Mouse (Mus musculus): Measurements from ENCODE around the gene Slc38a2. TPM values are rescaled to one million over a fixed set of nuclear protein-coding genes. Genes with fewer than 3 reads are reported as not detected.
A peak's percentile ranks its signal among the peaks of the same experiment; 100 is the strongest.

Slc38a2 gene
- polyA plus RNA-seq, 1 experiment from 2014 or later, result 210 TPM

- Histone ChIP-seq H3K36me3 (no peaks in the 10 kb centered on the region), H3K4me2 (peak overlapping the region; percentile 26; the same call in 1 of the 2 replicates), H3K27ac (no peak overlapping the region), H3K4me1 (replicated peaks) (peaks cover 22% of the 10 kb centered on the region), H3K9ac (replicated peaks) (no peak overlapping the region), H3K9me3 (no peaks in the 10 kb centered on the region), H3K4me3 (replicated peaks) (no peak overlapping the region), H3K27me3 (no peaks in the 10 kb centered on the region)
- no peak for ATAC-seq (ENCODE audit: insufficient number of reproducible peaks, insufficient read depth, low FRiP score, low TSS enrichment, low read depth)
- 46% methylated on average over 14 of the region's 14 CpGs for WGBS
These were observed 41.3 kb downstream of the Slc38a2 start for GRCm38 (mm10) chr15:96658275-96658602.

GRCm38 (mm10) chr15:96657576-96658274 lies 41.8 kb downstream of the Slc38a2 start:
- Histone ChIP-seq H3K27me3 (no peaks in the 10 kb centered on the region), H3K4me2 (peak overlapping the region; percentile 26; the same call in 1 of the 2 replicates), H3K9ac (replicated peaks) (no peak overlapping the region), H3K4me3 (replicated peaks) (no peak overlapping the region), H3K27ac (no peak overlapping the region), H3K36me3 (no peaks in the 10 kb centered on the region), H3K4me1 (replicated peaks) (peaks cover 22% of the 10 kb centered on the region), H3K9me3 (no peaks in the 10 kb centered on the region)
- WGBS, result 28% methylated on average over 17 of the region's 17 CpGs
- no peak for ATAC-seq (ENCODE audit: insufficient number of reproducible peaks, insufficient read depth, low FRiP score, low TSS enrichment, low read depth)

GRCm38 (mm10) chr15:96655514-96655913 lies 44.0 kb downstream of the Slc38a2 start:
- H3K4me2 ChIP-seq, result no peak overlapping the region

GRCm38 (mm10) chr15:96654714-96655113 lies 44.8 kb downstream of the Slc38a2 start:
- no peaks in the 10 kb centered on the region for H3K9me3 ChIP-seq
- 0 out of 2 replicates have a peak overlapping the region, but pooled peaks have one; percentile 17 for H3K27ac ChIP-seq
- H3K4me3 ChIP-seq (replicated peaks), result no peak overlapping the region
- no peak overlapping the region for H3K4me2 ChIP-seq
- no peak for ATAC-seq (ENCODE audit: insufficient number of reproducible peaks, insufficient read depth, low FRiP score, low TSS enrichment, low read depth)
- no peak overlapping the region for H3K9ac ChIP-seq (replicated peaks)
- H3K4me1 ChIP-seq (replicated peaks), result peaks cover 18% of the 10 kb centered on the region
- no peaks in the 10 kb centered on the region for H3K36me3 ChIP-seq
- H3K27me3 ChIP-seq, result no peaks in the 10 kb centered on the region
- 33% methylated on average over 8 of the region's 8 CpGs for WGBS

More at GRCm38 (mm10) chr15:96655514-96655913, 44.0 kb downstream of the Slc38a2 start:
- Histone ChIP-seq H3K9ac (replicated peaks) (no peak overlapping the region), H3K9me3 (no peaks in the 10 kb centered on the region), H3K27me3 (no peaks in the 10 kb centered on the region), H3K27ac (no peak overlapping the region), H3K4me3 (replicated peaks) (no peak overlapping the region), H3K4me1 (replicated peaks) (peaks cover 19% of the 10 kb centered on the region), H3K36me3 (no peaks in the 10 kb centered on the region)
- 80% methylated on average over 14 of the region's 14 CpGs for WGBS
- no peak for ATAC-seq (ENCODE audit: insufficient number of reproducible peaks, insufficient read depth, low FRiP score, low TSS enrichment, low read depth)

GRCm38 (mm10) chr15:96653011-96653410 lies 46.5 kb downstream of the Slc38a2 start:
- 95% methylated on average over 16 of the region's 16 CpGs for WGBS

GRCm38 (mm10) chr15:96652531-96652930 lies 47.0 kb downstream of the Slc38a2 start:
- H3K9ac ChIP-seq (replicated peaks), result no peak overlapping the region
- H3K27ac ChIP-seq, result no peak overlapping the region
- ATAC-seq (ENCODE audit: insufficient number of reproducible peaks, insufficient read depth, low FRiP score, low TSS enrichment, low read depth), result no peak
- no peak overlapping the region for H3K4me2 ChIP-seq
- no peaks in the 10 kb centered on the region for H3K36me3 ChIP-seq
- H3K9me3 ChIP-seq, result no peaks in the 10 kb centered on the region
- WGBS, result 88% methylated on average over 10 of the region's 10 CpGs
- no peaks in the 10 kb centered on the region for H3K27me3 ChIP-seq
- H3K4me1 ChIP-seq (replicated peaks), result peaks cover 10% of the 10 kb centered on the region
- H3K4me3 ChIP-seq (replicated peaks), result no peak overlapping the region

More at GRCm38 (mm10) chr15:96653011-96653410, 46.5 kb downstream of the Slc38a2 start:
- Histone ChIP-seq H3K36me3 (no peaks in the 10 kb centered on the region), H3K27me3 (no peaks in the 10 kb centered on the region), H3K9ac (replicated peaks) (no peak overlapping the region), H3K4me1 (replicated peaks) (peaks cover 15% of the 10 kb centered on the region), H3K4me2 (no peak overlapping the region), H3K27ac (no peak overlapping the region), H3K9me3 (no peaks in the 10 kb centered on the region), H3K4me3 (replicated peaks) (no peak overlapping the region)
- ATAC-seq (ENCODE audit: insufficient number of reproducible peaks, insufficient read depth, low FRiP score, low TSS enrichment, low read depth), result no peak

GRCm38 (mm10) chr15:96647376-96647775 lies 52.2 kb downstream of the Slc38a2 start:
- 28% methylated on average over 14 of the region's 15 CpGs for WGBS
- ATAC-seq (ENCODE audit: insufficient number of reproducible peaks, insufficient read depth, low FRiP score, low TSS enrichment, low read depth), result 0 out of 2 replicates have a peak, but pooled peaks have one; percentile 40
- Histone ChIP-seq H3K4me2 (peak overlapping the region; percentile 45), H3K27ac (no peak overlapping the region), H3K27me3 (no peaks in the 10 kb centered on the region), H3K9ac (replicated peaks) (no peak overlapping the region), H3K4me1 (replicated peaks) (no peaks in the 10 kb centered on the region; the same call in 1 of the 2 replicates), H3K36me3 (no peaks in the 10 kb centered on the region), H3K4me3 (replicated peaks) (0 out of 2 replicates have a peak overlapping the region, but pooled peaks have one; percentile 12), H3K9me3 (no peaks in the 10 kb centered on the region)

- Histone ChIP-seq H3K4me2 (peak within 1 kb of the TSS; percentile 81), H3K9me3 (no peaks in the 10 kb centered on the region), H3K4me3 (replicated peaks) (peak within 1 kb of the TSS; percentile 86), H3K27ac (peak within 1 kb of the TSS; percentile 99), H3K4me1 (replicated peaks) (peaks cover 25% of the 10 kb centered on the region), H3K36me3 (peaks cover 14% of the 10 kb centered on the region), H3K9ac (replicated peaks) (peak within 1 kb of the TSS; percentile 98), H3K27me3 (no peaks in the 10 kb centered on the region)
- peak; percentile 77 for ATAC-seq (ENCODE audit: insufficient number of reproducible peaks, insufficient read depth, low FRiP score, low TSS enrichment, low read depth)
- WGBS, result 0% methylated on average over 67 of the region's 70 CpGs
These were observed 56.8 kb downstream of the Slc38a2 start, which contains the start of gene Slc38a1 for GRCm38 (mm10) chr15:96642436-96643405. TSS of gene Slc38a1 (minus strand) at chr15:96642913.

GRCm38 (mm10) chr15:96641821-96642435 lies 57.6 kb downstream of the Slc38a2 start:
- ATAC-seq (ENCODE audit: insufficient number of reproducible peaks, insufficient read depth, low FRiP score, low TSS enrichment, low read depth), result no peak
- H3K4me3 ChIP-seq (replicated peaks), result peak overlapping the region; percentile 86
- H3K36me3 ChIP-seq, result peaks cover 22% of the 10 kb centered on the region
- H3K9ac ChIP-seq (replicated peaks), result peak overlapping the region; percentile 98
- peaks cover 25% of the 10 kb centered on the region for H3K4me1 ChIP-seq (replicated peaks)
- H3K27me3 ChIP-seq, result no peaks in the 10 kb centered on the region
- peak overlapping the region; percentile 99 for H3K27ac ChIP-seq
- peak overlapping the region; percentile 81 for H3K4me2 ChIP-seq
- no peaks in the 10 kb centered on the region for H3K9me3 ChIP-seq
- under 1% methylated on average over 31 of the region's 31 CpGs for WGBS

GRCm38 (mm10) chr15:96641111-96641820 lies 58.3 kb downstream of the Slc38a2 start:
- peaks cover 27% of the 10 kb centered on the region for H3K36me3 ChIP-seq
- H3K9ac ChIP-seq (replicated peaks), result peak overlapping the region; percentile 98
- WGBS, result under 1% methylated on average over 63 of the region's 63 CpGs
- peak overlapping the region; percentile 99 for H3K27ac ChIP-seq
- peak; percentile 56; the same call in 1 of the 2 replicates for ATAC-seq (ENCODE audit: insufficient number of reproducible peaks, insufficient read depth, low FRiP score, low TSS enrichment, low read depth)
- no peaks in the 10 kb centered on the region for H3K9me3 ChIP-seq
- H3K4me1 ChIP-seq (replicated peaks), result peaks cover 25% of the 10 kb centered on the region
- H3K4me3 ChIP-seq (replicated peaks), result peak overlapping the region; percentile 86
- peak overlapping the region; percentile 81 for H3K4me2 ChIP-seq
- H3K27me3 ChIP-seq, result no peaks in the 10 kb centered on the region

All from limb, embryonic 12.5 days (tissue).